Mouse (Mus musculus) left cerebral cortex, postnatal 25 days (tissue): ENCODE measurements around the gene Ssb. TPM values are rescaled to one million over a fixed set of nuclear protein-coding genes. Genes with fewer than 3 reads are reported as not detected.

Experiments used
- total RNA-seq, 2 experiments: library from RNA; stranded (reverse); gene quantifications; 2 replicates each; pipeline ENCODE4 v1.2.3; 2021

The Ssb gene
- total RNA-seq, 2 experiments from 2014 or later = 119 to 125 TPM

Other genes starting within 250 kb of the Ssb start
- 10 to 100 TPM; 22.6 to 28.3 TPM for gene Bbs5, start 214.4 kb upstream of the Ssb start, total RNA-seq
- under 1 TPM; 0.85 to 0.87 TPM for gene Klhl41, start 191.4 kb upstream of the Ssb start, total RNA-seq
- gene Fastkd1, start 148.0 kb upstream of the Ssb start, total RNA-seq = 10 to 100 TPM; 15.0 to 15.1 TPM
- 10 to 100 TPM; 68.0 to 68.5 TPM for gene Ppig, start 139.0 kb upstream of the Ssb start, total RNA-seq
- gene Ccdc173, start 72.0 kb upstream of the Ssb start, total RNA-seq = 1 to 10 TPM; 2.1 to 2.9 TPM
- gene Phospho2, start 71.9 kb upstream of the Ssb start, total RNA-seq = 10 to 100 TPM; 23.0 to 24.7 TPM
- 10 to 100 TPM; 64.3 to 65.9 TPM for gene Klhl23, start 39.6 kb upstream of the Ssb start, total RNA-seq
- 10 to 100 TPM; 10.5 to 14.2 TPM for gene Mettl5, start 24.1 kb downstream of the Ssb start, total RNA-seq
- 100 to 1,000 TPM; 137 to 146 TPM for gene Ubr3, start 35.7 kb downstream of the Ssb start, total RNA-seq
- gene Myo3b, start 177.6 kb downstream of the Ssb start, total RNA-seq = 1 to 10 TPM in 1 of 2 experiments, under 1 TPM in 1; 0.71 to 1.2 TPM